Mouse (Mus musculus) megakaryocyte, embryonic 14.5 days (primary cell): ENCODE measurements at regions not wholly inside any gene's neighbourhood (a gene's known extent, or its start where the extent isn't known, plus 50 kb on each side); places are given as distances from the start of the nearest gene placed in this dataset.
"Not testable (repeated sequence)": the region's sequence is repeated elsewhere in the genome, so short reads cannot be mapped to it uniquely, and the experiment has no call there.

Experiments
- H3K27me3 ChIP-seq: replicated peaks from 2 replicates; pipeline ENCODE3; 2012; ENCODE audit warnings: inconsistent platforms
- H3K36me3 ChIP-seq: replicated peaks from 2 replicates; pipeline ENCODE3; 2012; ENCODE audit warnings: low read length, inconsistent platforms, mixed read lengths
- H3K4me1 ChIP-seq: 2 replicates; pipeline ENCODE4 v1.6.1; 2012; ENCODE audit warnings: inconsistent platforms
- H3K4me3 ChIP-seq: replicated peaks from 2 replicates; pipeline ENCODE3; 2012; ENCODE audit warnings: moderate library complexity, mild to moderate bottlenecking, inconsistent platforms
- H3K9me3 ChIP-seq: 2 replicates; pipeline ENCODE4 v1.6.1; 2012; ENCODE audit warnings: inconsistent platforms
- FLI1 ChIP-seq: IDR thresholded peaks from 2 replicates; pipeline ENCODE4 v1.6.1; 2012; ENCODE audit warnings: low read length, inconsistent platforms, mixed read lengths
- GATA1 ChIP-seq: IDR thresholded peaks from 3 replicates; pipeline ENCODE4 v1.6.1; 2012; ENCODE audit warnings: mixed read lengths, low read length, inconsistent platforms, borderline replicate concordance

- Histone ChIP-seq H3K27me3 (no peaks in the 10 kb centered on the region), H3K9me3 (no peaks in the 10 kb centered on the region), H3K4me1 (no peaks in the 10 kb centered on the region), H3K4me3 (no peak overlapping the region), H3K36me3 (no peaks in the 10 kb centered on the region)
- TF ChIP-seq GATA1 (no peak), FLI1 (no peak)
Observed at GRCm38 (mm10) chr8:8858636-8859035, 168.3 kb upstream of the Arglu1 start.

GRCm38 (mm10) chr8:8852656-8853366 is 162.5 kb upstream of the Arglu1 start:
- TF ChIP-seq FLI1 = no peak
- TF ChIP-seq GATA1 = no peak
- Histone ChIP-seq H3K36me3 (no peaks in the 10 kb centered on the region), H3K4me3 (no peak overlapping the region), H3K4me1 (no peaks in the 10 kb centered on the region), H3K27me3 (no peaks in the 10 kb centered on the region), H3K9me3 (no peaks in the 10 kb centered on the region)

GRCm38 (mm10) chr8:8851271-8851670 is 160.9 kb upstream of the Arglu1 start:
- TF ChIP-seq GATA1 (no peak), FLI1 (no peak)
- Histone ChIP-seq H3K4me1 (no peaks in the 10 kb centered on the region), H3K27me3 (no peaks in the 10 kb centered on the region), H3K9me3 (no peaks in the 10 kb centered on the region), H3K4me3 (no peak overlapping the region), H3K36me3 (no peaks in the 10 kb centered on the region)

GRCm38 (mm10) chr8:8850766-8851165 is 160.4 kb upstream of the Arglu1 start:
- Histone ChIP-seq H3K27me3 (no peaks in the 10 kb centered on the region), H3K4me3 (no peak overlapping the region), H3K36me3 (no peaks in the 10 kb centered on the region), H3K4me1 (no peaks in the 10 kb centered on the region), H3K9me3 (peaks cover 3% of the 10 kb centered on the region; the same call in 1 of the 2 replicates)
- TF ChIP-seq GATA1 = no peak
- no peak for TF ChIP-seq FLI1

- TF ChIP-seq FLI1 (no peak), GATA1 (no peak)
- Histone ChIP-seq H3K27me3 (no peaks in the 10 kb centered on the region), H3K9me3 (peaks cover 5% of the 10 kb centered on the region; the same call in 1 of the 2 replicates), H3K4me3 (no peak overlapping the region), H3K36me3 (no peaks in the 10 kb centered on the region), H3K4me1 (no peaks in the 10 kb centered on the region)
Observed at GRCm38 (mm10) chr8:8847579-8847978, 157.3 kb upstream of the Arglu1 start.

GRCm38 (mm10) chr8:8842326-8842725 is 152.0 kb upstream of the Arglu1 start:
- peaks cover 11% of the 10 kb centered on the region for H3K9me3 ChIP-seq
- no peaks in the 10 kb centered on the region for H3K4me1 ChIP-seq
- no peak for TF ChIP-seq GATA1
- no peak for TF ChIP-seq FLI1
- peaks cover 2% of the 10 kb centered on the region for H3K27me3 ChIP-seq
- H3K36me3 ChIP-seq = no peaks in the 10 kb centered on the region
- H3K4me3 ChIP-seq = no peak overlapping the region

GRCm38 (mm10) chr8:8836166-8836565 is 145.8 kb upstream of the Arglu1 start:
- H3K27me3 ChIP-seq, H3K4me3 ChIP-seq, H3K4me1 ChIP-seq, H3K36me3 ChIP-seq: not testable (repeated sequence)
- H3K9me3 ChIP-seq = peaks cover 16% of the 10 kb centered on the region

GRCm38 (mm10) chr8:8831306-8831705 is 141.0 kb upstream of the Arglu1 start:
- H3K4me1 ChIP-seq = no peaks in the 10 kb centered on the region
- TF ChIP-seq GATA1 (no peak), FLI1 (no peak)
- H3K27me3 ChIP-seq = no peaks in the 10 kb centered on the region
- peaks cover 26% of the 10 kb centered on the region for H3K9me3 ChIP-seq
- H3K36me3 ChIP-seq = no peaks in the 10 kb centered on the region
- H3K4me3 ChIP-seq = no peak overlapping the region

GRCm38 (mm10) chr8:8829230-8829629 is 138.9 kb upstream of the Arglu1 start:
- no peaks in the 10 kb centered on the region for H3K4me1 ChIP-seq
- no peak overlapping the region for H3K4me3 ChIP-seq
- H3K9me3 ChIP-seq = peaks cover 21% of the 10 kb centered on the region; the same call in 1 of the 2 replicates
- no peaks in the 10 kb centered on the region for H3K36me3 ChIP-seq
- no peaks in the 10 kb centered on the region for H3K27me3 ChIP-seq
- no peak for TF ChIP-seq FLI1
- TF ChIP-seq GATA1 = no peak

GRCm38 (mm10) chr8:8827555-8827954 is 137.2 kb upstream of the Arglu1 start:
- no peaks in the 10 kb centered on the region for H3K27me3 ChIP-seq
- TF ChIP-seq FLI1 = no peak
- H3K4me3 ChIP-seq = no peak overlapping the region
- H3K9me3 ChIP-seq = peaks cover 24% of the 10 kb centered on the region; the same call in 1 of the 2 replicates
- H3K36me3 ChIP-seq = no peaks in the 10 kb centered on the region
- no peaks in the 10 kb centered on the region for H3K4me1 ChIP-seq

- H3K9me3 ChIP-seq = peaks cover 25% of the 10 kb centered on the region; the same call in 1 of the 2 replicates
- H3K4me1 ChIP-seq = no peaks in the 10 kb centered on the region
- H3K36me3 ChIP-seq = no peaks in the 10 kb centered on the region
- H3K27me3 ChIP-seq = no peaks in the 10 kb centered on the region
- TF ChIP-seq GATA1 (no peak), FLI1 (no peak)
- H3K4me3 ChIP-seq = no peak overlapping the region
Observed at GRCm38 (mm10) chr8:8826801-8827200, 136.5 kb upstream of the Arglu1 start.
